Mouse (Mus musculus): ENCODE data around the gene Ggn. TPM values are rescaled to one million over a fixed set of nuclear protein-coding genes. Genes with fewer than 3 reads are reported as not detected.
"Not testable (repeated sequence)": the region's sequence is repeated elsewhere in the genome, so short reads cannot be mapped to it uniquely, and the experiment has no call there.

Ggn gene
- 1 to 10 TPM in 7 of 26 experiments, under 1 TPM in 10, not detected in 9; 0.16 to 1.4 (median 0.79) TPM for total RNA-seq (2018; cell fraction: chromatin; rRNA removed)
- total RNA-seq (2018; cell fraction: cytosol; rRNA removed) = 1 to 10 TPM in 1 of 26 experiments, under 1 TPM in 25; 0.27 to 1.1 (median 0.50) TPM
- total RNA-seq (2018; cell fraction: nucleus; rRNA removed) = 1 to 10 TPM in 7 of 26 experiments, under 1 TPM in 15, not detected in 4; 0.18 to 1.9 (median 0.64) TPM
- polyA plus RNA-seq (2018) = 0.40 to 0.90 TPM (median 0.70 TPM) in 3 replicates

DNA sequence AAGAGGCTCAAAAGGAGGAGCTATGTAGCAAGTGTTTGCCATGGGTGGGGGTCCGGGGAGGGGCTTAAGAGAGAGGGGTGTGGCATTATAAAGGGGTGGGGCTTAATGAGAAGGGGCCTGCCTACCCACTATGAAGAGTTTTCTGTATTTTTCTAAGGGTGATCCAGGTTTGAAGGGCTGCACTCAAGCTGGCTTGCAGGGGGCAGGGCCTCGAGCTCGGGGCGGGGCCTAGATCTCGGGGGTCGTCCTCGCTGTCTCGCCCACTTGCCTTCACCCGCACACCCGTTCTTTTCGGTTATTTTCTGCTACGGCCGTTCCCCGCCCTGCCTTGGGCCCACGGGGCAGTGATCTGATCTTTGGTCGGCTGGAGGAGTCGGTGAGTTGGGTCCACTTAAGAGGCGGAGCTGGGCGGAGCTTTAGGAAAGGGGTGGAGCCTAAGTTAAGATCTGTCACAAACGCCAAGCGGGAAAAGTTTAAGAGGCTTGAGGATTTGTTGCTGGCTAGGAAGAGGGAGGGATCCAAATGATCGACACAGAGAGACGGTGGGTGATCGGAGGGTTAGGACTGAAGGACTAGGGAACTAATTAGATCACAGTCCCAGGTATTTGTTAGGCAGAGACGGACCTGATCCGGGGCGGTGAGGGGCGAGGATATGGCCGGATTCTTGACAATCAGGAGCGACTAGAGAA is at the start of gene Ggn, which contains the start of gene Spred3:
Gene Ggn (plus strand): TSS at position 145 of the 689 bp plus-strand sequence.
Gene Spred3 (minus strand): TSS at position 346 of the 689 bp plus-strand sequence.
- Histone ChIP-seq H3K27ac (peak within 1 kb of the TSS; percentile 77), H3K79me2 (ENCODE audit: inconsistent target) (0 out of 2 replicates have a peak, but pooled peaks cover under 1% of the 10 kb centered on the region), H3K4me3 (ENCODE audit: inconsistent target) (peak within 1 kb of the TSS; percentile 58), H3K36me3 (ENCODE audit: inconsistent target) (peaks cover 15% of the 10 kb centered on the region)
- under 1% methylated on average over 30 of the region's 30 CpGs for WGBS (ENCODE audit: missing documents)

DNA sequence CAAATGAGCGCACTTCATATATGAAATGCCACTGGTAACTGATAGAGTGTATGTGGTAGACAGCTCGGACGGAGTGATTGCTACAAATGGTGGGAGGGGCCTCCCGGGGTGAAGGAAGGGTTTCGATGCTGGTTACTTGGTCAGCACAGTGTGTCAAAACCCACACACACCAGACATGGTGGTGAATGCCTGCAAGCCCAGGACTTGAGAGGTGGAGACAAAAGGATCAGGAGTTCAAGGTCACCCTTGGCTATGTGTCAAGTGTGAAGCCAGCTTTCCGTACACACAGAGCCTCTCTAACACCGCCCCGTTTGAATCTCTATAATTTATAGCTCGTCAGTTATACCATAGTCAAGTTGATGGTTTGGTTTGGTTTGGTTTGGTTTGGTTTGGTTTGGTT is 47.2 kb upstream of the Ggn start:
- Histone ChIP-seq H3K4me3 (ENCODE audit: inconsistent target) (no peak overlapping the region), H3K79me2 (ENCODE audit: inconsistent target) (no peaks in the 10 kb centered on the region), H3K36me3 (ENCODE audit: inconsistent target) (no peaks in the 10 kb centered on the region), H3K27ac (no peak overlapping the region)
- WGBS (ENCODE audit: missing documents) = 91% methylated on average over 9 of the region's 9 CpGs

DNA sequence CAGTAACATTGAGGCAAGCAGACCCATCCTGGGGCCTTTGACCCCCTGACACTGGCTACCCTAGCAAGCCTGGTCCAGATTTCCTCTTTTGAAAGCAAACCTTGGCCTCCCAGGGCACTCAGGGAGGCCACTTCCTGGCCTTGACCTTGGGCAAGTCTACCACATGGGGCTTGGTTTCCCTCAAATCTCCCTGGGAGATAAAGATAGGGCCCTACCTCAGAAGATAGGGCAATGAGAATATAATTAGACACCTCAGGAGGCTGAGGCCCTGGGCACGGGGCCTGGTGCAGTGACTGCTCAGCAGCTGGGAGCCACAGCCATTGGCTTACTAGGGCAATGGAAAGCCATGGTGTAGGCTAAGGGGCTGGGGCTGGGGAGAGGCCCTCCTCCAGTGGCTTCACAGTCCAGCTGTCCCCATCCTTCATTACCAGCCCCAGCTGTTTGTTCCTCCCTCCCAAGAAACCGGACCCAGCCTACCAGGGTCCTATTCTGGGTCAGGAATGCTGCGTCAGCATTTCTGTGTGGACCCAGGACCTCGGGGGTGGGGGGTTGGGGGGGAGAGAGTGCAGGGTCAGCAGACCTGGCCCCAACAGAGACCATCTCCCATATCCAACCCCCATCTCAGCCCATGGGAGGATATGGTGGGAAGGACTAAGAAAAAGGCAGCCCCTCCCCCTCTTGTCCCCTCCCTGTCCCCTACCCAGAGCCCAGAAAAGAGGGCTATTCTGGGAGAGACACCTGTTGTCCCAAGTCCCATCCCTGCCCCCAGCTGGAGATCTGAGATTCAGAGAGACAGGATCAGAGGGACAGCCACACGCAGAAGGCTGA is 46.3 kb upstream of the Ggn start:
- WGBS (ENCODE audit: missing documents) = 61% methylated on average over 5 of the region's 5 CpGs
- Histone ChIP-seq H3K27ac (no peak overlapping the region), H3K79me2 (ENCODE audit: inconsistent target) (no peaks in the 10 kb centered on the region), H3K36me3 (ENCODE audit: inconsistent target) (no peaks in the 10 kb centered on the region), H3K4me3 (ENCODE audit: inconsistent target) (no peak overlapping the region)

DNA sequence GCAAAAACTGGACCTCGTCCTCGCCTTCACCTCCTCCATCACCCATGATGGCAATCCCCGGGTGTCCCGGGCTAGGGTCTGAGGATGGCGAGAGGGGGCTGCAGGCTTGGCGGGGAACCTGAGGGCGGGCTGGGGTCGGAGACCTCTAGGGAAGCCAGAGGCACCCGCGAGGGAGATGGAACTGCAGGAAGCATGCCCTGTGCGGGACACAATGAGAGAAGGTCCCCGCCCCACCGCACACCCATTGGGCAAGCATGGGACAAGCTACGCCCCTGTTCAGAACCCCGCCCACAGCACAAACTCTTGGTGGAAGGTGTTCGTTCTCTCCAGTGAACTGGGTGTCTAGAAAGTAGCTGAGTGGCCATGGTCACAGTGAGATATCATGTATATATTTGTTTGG is 45.0 kb upstream of the Ggn start, which contains the start of gene Ryr1:
Gene Ryr1 (minus strand): TSS at position 210 of the 400 bp plus-strand sequence.
- 1% methylated on average over 16 of the region's 16 CpGs for WGBS (ENCODE audit: missing documents)
- Histone ChIP-seq H3K4me3 (ENCODE audit: inconsistent target) (no peak within 1 kb of the TSS), H3K36me3 (ENCODE audit: inconsistent target) (no peaks in the 10 kb centered on the region), H3K27ac (no peak within 1 kb of the TSS), H3K79me2 (ENCODE audit: inconsistent target) (no peaks in the 10 kb centered on the region)

DNA sequence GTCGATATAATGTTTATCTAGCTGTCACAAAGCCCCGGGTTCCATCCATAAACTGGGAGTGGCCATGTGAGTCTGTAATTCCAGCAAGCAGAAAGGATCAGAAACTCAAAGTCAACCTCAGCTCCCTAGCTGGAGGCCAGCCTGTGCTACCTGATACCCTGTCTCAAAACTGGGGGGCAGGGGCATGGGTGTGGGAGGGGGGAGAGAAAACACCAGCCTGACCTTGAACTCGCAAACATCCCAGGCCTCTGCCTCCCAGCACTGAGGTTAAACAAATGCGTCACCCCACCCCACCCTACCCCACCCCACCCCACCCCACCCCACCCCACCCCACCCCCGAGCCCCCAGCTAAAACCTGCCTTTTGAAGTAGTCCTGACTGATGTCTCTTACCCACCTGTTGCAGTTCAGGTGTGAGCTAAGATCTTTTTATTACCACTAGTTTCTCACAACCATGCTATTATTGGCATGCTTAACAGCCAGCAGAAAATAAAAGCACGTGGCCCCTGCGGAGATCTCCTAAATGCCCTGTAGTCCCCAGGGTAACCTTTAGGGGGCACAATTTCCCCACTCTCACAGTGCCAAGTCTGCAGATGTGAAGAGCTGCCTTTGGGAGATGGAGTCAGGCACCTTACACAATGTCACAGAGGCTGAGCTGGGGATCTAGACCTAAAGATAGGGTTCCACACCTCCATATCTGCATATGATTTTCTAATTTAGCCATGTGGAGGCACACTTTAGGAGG is 43.7 kb upstream of the Ggn start:
- H3K27ac ChIP-seq = no peak overlapping the region
- H3K36me3 ChIP-seq (ENCODE audit: inconsistent target) = no peaks in the 10 kb centered on the region
- 31% methylated on average over 6 of the region's 7 CpGs for WGBS (ENCODE audit: missing documents)
- H3K79me2 ChIP-seq (ENCODE audit: inconsistent target) = no peaks in the 10 kb centered on the region
- no peak overlapping the region for H3K4me3 ChIP-seq (ENCODE audit: inconsistent target)

DNA sequence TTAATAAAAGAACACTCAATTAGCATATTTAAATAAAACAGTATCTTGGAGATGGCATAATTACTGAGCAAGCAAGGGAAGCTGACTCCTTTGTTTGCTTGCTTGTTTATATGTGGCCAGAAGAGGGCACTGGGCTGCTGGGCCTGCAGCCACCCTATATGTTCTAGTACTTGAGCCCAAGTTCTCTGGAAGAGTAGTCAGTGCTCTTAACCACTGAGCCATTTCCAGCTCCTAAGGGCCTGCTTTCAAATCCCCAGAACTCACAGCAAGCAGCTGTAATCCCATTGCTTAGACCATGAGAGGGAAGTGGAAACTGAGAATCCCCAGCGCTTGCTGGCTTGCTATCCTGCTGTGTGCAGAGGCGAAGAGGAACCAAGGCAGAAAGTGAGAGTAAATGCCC is 41.3 kb upstream of the Ggn start:
- Histone ChIP-seq H3K27ac (0 out of 2 replicates have a peak overlapping the region, but pooled peaks have one; percentile 15), H3K4me3 (ENCODE audit: inconsistent target) (no peak overlapping the region), H3K36me3 (ENCODE audit: inconsistent target) (no peaks in the 10 kb centered on the region), H3K79me2 (ENCODE audit: inconsistent target) (no peaks in the 10 kb centered on the region)
- 25% methylated on average over 2 of the region's 2 CpGs for WGBS (ENCODE audit: missing documents)

DNA sequence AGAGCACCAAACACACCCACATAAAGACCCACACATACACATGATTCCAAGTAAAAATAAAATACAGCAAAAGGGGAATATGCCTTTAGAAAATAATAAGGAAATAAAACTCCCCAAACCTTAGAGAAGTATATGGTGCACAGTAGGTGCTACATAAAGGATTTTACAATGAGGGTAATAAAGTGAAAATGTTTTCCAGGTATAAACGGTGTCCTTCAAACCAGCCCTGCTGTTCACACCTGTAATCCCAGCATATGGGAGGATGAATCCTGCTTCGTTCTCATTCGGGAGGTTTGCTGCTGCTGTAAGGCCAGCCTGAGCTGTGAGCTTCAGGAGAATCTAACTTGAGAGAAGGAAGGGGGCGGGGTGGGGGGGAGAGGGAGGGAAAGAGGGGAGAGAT is 35.8 kb upstream of the Ggn start:
- 6% methylated on average over 3 of the region's 4 CpGs for WGBS (ENCODE audit: missing documents)
- Histone ChIP-seq H3K36me3 (ENCODE audit: inconsistent target) (no peaks in the 10 kb centered on the region), H3K79me2 (ENCODE audit: inconsistent target) (peaks cover 11% of the 10 kb centered on the region; the same call in 1 of the 2 replicates), H3K4me3 (ENCODE audit: inconsistent target) (peak overlapping the region; percentile 46; the same call in 1 of the 2 replicates), H3K27ac (peak overlapping the region; percentile 5; the same call in 1 of the 2 replicates)

DNA sequence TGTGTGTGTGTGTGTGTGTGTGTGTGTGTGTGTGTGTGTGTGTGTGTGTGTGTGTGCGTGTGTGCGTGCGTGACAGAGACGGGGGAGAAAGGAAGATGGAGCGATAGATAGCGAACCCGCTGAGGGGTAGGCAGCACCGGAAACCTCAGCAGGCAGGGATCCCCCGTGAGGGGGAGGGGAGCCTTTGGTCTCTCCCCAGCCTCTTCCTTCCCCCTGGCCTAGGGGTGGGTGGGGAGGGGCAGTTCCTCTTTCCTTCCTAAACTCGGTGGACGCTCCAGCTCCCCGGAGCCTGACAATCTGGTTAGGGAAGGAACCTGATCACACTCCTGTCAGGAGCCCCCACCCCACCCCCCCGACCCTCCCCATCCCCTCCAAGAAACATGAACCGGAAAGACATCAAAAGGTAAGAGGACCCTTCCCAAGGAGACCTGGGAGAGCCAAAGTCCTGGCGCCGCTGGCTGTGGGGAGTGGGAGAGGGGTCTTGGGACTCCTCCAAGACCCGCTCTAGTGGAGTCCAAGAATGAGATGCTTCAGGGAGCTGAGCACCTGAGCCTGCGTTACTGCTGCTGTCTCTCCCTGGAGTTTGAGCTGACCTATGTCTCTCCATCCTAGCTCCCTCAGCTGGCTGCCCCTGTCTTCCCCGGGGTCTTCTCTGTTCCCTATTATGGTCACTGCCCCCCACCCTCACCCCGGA is 35.2 kb upstream of the Ggn start, which contains the start of gene Rasgrp4:
Gene Rasgrp4 (plus strand): TSS at position 159 of the 694 bp plus-strand sequence.
- Histone ChIP-seq H3K79me2 (ENCODE audit: inconsistent target) (peaks cover 11% of the 10 kb centered on the region; the same call in 1 of the 2 replicates), H3K36me3 (ENCODE audit: inconsistent target) (no peaks in the 10 kb centered on the region), H3K4me3 (ENCODE audit: inconsistent target) (peak within 1 kb of the TSS; percentile 46), H3K27ac (peak within 1 kb of the TSS; percentile 46)
- WGBS (ENCODE audit: missing documents) = 6% methylated on average over 11 of the region's 20 CpGs

DNA sequence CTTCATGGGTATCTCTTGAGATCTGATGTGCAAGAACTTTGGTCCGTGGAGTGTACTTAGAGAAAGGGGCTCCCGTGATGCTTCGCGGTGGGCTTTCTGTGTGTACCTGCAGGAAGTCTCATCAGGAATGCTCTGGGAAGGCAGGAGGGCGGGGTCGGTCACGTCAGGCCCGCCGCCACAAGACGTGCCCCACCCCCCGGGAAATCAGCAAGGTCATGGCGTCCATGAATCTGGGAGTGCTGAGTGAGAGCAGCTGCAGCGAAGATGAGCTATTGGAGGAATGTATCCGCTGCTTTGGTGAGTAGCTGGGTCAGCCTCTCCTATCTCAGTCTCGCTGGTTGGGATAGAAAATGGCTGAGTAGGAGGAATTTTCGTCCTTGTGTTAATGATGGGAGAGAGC is 32.6 kb upstream of the Ggn start:
- Histone ChIP-seq H3K27ac (no peak overlapping the region), H3K36me3 (ENCODE audit: inconsistent target) (no peaks in the 10 kb centered on the region), H3K4me3 (ENCODE audit: inconsistent target) (no peak overlapping the region), H3K79me2 (ENCODE audit: inconsistent target) (peaks cover 11% of the 10 kb centered on the region; the same call in 1 of the 2 replicates)
- WGBS (ENCODE audit: missing documents) = 90% methylated on average over 16 of the region's 16 CpGs

DNA sequence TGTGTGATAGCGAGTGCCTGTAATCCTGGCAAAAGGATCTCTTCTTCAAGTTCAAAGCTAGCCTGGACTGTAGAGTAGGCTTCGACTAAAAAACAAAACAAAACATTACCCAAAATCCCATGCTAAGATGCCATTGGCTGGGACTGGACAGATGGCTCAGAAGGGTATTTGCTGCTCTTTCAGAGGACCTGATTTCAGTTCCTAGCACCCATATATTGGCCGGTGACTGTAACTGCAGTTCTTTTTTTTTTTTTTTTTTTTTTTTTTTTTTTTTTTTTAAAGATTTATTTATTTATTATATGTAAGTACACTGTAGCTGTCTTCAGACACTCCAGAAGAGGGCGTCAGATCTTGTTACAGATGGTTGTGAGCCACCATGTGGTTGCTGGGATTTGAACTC is 30.8 kb upstream of the Ggn start:
- not testable (repeated sequence) for H3K36me3 ChIP-seq (ENCODE audit: inconsistent target); H3K4me3 ChIP-seq (ENCODE audit: inconsistent target); H3K27ac ChIP-seq
- WGBS (ENCODE audit: missing documents) = 91% methylated on average over 2 of the region's 4 CpGs
- H3K79me2 ChIP-seq (ENCODE audit: inconsistent target) = peaks cover 11% of the 10 kb centered on the region; the same call in 1 of the 2 replicates

DNA sequence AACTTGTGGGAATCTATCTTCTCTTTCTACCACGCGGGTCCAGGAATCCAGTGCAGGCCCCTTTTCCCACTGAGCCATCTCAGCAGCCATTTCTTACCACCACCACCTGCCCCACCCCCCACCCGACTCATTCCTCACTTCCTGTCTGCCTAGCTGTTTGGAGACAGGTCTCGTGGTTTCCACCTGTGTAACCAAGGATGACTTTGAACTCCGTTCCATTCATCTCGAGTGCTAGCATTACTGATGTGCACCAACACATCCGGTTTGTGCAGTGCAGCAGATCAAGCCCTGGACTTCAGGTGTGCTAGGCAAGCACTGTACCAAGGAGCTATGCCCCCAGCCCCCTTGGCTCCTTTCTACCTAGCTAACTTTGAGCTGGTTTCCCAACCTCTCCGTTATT is 28.6 kb upstream of the Ggn start:
- WGBS (ENCODE audit: missing documents) = 79% methylated on average over 8 of the region's 8 CpGs
- Histone ChIP-seq H3K4me3 (ENCODE audit: inconsistent target) (no peak overlapping the region), H3K27ac (no peak overlapping the region), H3K36me3 (ENCODE audit: inconsistent target) (no peaks in the 10 kb centered on the region), H3K79me2 (ENCODE audit: inconsistent target) (no peaks in the 10 kb centered on the region; the same call in 1 of the 2 replicates)

DNA sequence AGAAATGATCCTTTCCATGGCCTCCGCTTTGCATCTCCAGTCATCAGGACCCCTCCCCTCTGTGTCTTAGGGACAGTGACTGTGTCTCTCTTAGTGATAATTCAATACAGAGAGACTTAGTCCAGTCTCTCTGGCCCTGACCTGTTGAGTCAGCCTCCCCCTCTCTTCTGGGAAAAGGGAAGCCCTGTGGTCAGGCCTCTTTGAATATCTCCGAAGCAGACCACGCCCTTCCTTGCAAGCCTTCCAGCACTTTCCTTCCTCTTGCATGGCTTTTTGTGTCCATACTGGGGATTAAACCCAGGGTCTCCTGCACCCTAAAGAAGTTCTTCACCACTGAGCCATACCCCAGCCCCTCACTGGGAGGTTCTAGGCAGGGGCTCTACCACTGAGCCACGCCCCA is 26.0 kb upstream of the Ggn start:
- Histone ChIP-seq H3K36me3 (ENCODE audit: inconsistent target) (no peaks in the 10 kb centered on the region), H3K79me2 (ENCODE audit: inconsistent target) (no peaks in the 10 kb centered on the region), H3K4me3 (ENCODE audit: inconsistent target) (no peak overlapping the region), H3K27ac (peak overlapping the region; percentile 51)
- 29% methylated on average over 3 of the region's 4 CpGs for WGBS (ENCODE audit: missing documents)

DNA sequence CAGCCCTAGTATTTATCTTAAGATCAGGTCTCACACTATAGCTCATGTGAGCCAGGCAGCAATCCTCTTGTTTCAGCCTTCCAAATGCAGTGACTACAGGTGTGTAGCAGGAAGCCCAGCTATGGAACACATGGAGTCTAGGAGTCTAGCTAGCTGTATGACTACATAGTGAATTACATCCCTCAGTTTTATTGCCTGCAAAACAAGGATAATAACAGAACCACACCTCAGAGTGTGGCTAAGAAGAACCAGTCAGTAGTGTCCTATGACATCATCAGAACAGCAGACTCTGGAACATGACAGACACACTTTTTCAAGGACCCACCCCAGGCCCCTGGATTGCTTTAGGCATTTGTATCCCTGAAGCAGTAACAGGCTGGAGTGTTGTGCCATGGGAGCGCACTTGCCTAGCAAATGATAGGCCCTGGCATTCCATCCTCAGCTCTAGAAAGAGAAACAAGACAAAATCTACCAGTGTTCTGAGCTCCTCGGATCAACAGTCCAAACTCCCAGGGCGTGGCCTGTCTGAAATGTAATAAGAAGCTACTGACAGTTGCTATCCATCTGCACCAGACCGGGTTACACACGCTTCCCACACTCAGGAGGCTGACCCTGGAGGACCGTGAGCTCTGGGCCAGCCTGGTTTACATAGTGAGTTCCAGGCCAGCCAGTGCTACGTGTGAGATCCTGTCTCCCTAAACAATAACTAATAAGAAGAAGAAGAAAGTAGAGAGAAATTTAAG is 23.2 kb upstream of the Ggn start:
- WGBS (ENCODE audit: missing documents) = 94% methylated on average over 6 of the region's 7 CpGs
- no peaks in the 10 kb centered on the region for H3K79me2 ChIP-seq (ENCODE audit: inconsistent target)
- H3K27ac ChIP-seq = no peak overlapping the region
- no peaks in the 10 kb centered on the region for H3K36me3 ChIP-seq (ENCODE audit: inconsistent target)
- H3K4me3 ChIP-seq (ENCODE audit: inconsistent target) = no peak overlapping the region
